Mouse (Mus musculus) cortical plate, adult 2 months (tissue): ENCODE data around the gene Olfr312.

Experiments used
- CTCF ChIP-seq: fragments of 200-500 bp; IDR thresholded peaks from 2 replicates; pipeline ENCODE4 v1.5.1; 2011; ENCODE audit warnings: mild to moderate bottlenecking, control low read depth, low read length; ENCODE audit not compliant: insufficient read depth; ENCODE audit errors: extremely low read depth
- POLR2A ChIP-seq: fragments of 200-500 bp; IDR thresholded peaks from 2 replicates; pipeline ENCODE4 v1.6.1; 2011; ENCODE audit warnings: mild to moderate bottlenecking, low read length, control low read depth; ENCODE audit not compliant: insufficient read depth; ENCODE audit errors: extremely low read depth

- no peak for TF ChIP-seq CTCF
- TF ChIP-seq POLR2A = no peak
Observed at GRCm38 (mm10) chr11:58803871-58804270, 25.2 kb upstream of the Olfr312 start.
